Mouse (Mus musculus) frontal cortex, postnatal 36 days (tissue): ENCODE measurements at regions not wholly inside any gene's neighbourhood (a gene's known extent, or its start where the extent isn't known, plus 50 kb on each side); places are given as distances from the start of the nearest gene placed in this dataset.
"Not testable (repeated sequence)": the region's sequence is repeated elsewhere in the genome, so short reads cannot be mapped to it uniquely, and the experiment has no call there.

ENCODE experiments used
- DNase-seq, 2 experiments: peaks; one replicate each; pipeline ENCODE4 v3.0.0; 2022; ENCODE audit warnings: low spot score in 2 of 2

DNA sequence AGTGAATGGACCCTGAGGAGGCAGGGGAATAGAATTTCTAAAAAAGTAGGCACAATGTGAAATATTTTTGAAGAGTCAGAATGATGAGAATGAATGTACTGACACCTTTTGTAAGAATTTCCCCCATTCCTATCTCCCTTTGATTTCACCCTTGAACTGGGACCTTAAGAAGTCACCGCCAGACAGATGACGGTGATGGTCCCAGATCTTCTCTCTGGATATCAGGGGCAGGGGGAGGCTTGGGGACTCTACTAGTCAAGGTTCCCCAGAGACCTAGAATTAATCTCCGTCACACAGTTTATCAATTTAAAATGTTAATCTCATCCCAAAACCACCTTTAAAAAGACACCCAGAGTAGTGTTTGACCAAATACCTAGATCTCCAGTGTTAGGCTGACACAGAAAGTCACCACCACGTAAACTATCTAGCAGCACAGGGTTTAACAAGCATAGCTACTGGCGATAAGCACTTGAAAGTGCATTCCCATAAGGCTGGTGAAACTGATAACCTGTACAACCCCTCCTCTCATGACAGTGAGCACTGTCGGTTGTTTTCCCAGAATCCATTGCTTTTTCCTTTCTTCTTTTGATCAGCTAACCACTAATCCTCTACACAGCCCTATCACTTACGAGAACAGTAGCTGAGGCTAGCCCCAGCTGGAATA, 163.5 kb upstream of the Cdkn3 start:
- DNase-seq = no peak

DNA sequence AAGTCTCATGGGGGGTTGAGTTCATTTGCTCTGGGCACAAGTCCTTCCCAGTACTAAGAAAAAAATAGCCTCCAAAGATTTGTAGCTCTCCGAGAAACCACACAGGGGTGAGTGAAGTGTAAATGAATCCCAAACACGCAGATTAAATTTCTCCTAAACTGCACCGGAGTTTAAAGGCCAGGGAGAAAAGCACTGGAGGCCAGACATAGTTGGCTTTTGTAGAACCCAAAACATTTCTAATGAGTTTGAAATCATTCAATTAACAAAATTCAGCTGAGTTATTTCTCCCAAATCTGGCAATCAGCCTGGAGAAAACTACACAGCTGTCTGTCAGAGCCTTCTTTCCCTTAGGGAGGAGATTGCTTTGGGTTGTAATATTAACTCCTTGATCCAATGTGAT, 166.2 kb upstream of the Cdkn3 start:
- DNase-seq = no peak

DNA sequence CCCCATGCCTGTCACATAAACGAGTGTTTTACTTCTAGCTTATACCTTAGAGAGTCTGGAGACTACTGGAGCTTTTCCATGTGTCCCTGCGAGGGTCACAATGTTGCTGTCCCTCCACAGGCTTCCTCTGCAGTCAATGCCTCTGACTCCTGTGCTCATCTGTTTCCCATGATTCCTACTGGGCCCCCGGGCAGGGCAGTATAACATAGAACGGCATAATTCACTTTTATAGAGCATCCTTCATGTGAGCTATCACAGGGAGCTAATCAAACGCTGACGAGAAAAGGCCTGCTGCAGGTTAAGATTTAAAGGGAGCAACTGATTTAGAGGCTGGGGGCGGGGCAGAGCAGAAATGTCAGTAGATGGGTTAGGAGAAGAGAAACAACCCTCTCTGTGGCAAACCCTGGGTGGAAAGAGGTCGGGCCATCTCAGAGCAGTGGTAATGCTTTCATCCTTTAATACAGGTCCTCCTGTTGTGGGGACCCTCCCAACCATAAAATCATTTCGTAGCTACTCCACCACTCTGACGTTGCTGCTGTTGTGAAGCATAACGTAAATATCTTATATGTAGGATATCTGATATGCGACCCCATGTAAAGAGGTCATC, 168.5 kb upstream of the Cdkn3 start:
- DNase-seq = no peak

DNA sequence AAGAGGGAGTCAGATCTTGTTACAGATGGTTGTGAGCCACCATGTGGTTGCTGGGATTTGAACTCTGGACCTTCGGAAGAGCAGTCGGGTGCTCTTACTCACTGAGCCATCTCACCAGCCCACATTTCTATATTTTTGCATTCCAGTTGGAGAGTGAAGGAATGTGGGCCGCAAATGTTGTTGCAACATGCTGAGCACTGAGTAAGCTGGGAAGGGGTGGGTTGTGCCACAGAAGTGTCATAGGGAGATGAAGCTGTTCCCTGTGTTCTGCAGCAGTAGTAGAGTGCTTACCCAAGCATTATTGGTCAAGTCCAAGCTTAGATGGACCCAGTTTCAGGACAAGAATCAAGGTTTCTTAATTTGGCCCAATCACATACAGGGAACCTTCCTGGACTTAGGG, 169.1 kb upstream of the Cdkn3 start:
- DNase-seq = peak in 1 of 2 experiments; percentile 4

DNA sequence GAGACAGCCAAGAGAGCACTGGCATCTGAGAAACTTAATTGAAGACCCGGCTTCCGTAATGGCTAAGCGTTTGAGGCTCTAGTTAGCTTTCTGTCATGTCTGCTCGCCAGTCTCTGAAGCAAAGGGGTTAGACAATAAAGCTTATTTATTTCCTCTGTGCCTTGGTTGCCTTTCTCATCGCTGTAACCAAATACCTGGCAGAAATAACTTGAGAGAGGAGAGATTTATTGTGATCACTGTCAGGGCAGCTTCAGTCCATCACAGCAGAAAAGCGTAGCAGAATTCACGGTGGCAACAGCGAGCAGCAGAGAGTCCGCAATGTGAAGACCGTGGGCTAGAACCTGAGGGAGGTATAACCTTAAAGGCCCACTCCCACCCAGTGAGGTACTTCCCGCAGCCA, 174.2 kb upstream of the Cdkn3 start:
- DNase-seq = no peak

DNA sequence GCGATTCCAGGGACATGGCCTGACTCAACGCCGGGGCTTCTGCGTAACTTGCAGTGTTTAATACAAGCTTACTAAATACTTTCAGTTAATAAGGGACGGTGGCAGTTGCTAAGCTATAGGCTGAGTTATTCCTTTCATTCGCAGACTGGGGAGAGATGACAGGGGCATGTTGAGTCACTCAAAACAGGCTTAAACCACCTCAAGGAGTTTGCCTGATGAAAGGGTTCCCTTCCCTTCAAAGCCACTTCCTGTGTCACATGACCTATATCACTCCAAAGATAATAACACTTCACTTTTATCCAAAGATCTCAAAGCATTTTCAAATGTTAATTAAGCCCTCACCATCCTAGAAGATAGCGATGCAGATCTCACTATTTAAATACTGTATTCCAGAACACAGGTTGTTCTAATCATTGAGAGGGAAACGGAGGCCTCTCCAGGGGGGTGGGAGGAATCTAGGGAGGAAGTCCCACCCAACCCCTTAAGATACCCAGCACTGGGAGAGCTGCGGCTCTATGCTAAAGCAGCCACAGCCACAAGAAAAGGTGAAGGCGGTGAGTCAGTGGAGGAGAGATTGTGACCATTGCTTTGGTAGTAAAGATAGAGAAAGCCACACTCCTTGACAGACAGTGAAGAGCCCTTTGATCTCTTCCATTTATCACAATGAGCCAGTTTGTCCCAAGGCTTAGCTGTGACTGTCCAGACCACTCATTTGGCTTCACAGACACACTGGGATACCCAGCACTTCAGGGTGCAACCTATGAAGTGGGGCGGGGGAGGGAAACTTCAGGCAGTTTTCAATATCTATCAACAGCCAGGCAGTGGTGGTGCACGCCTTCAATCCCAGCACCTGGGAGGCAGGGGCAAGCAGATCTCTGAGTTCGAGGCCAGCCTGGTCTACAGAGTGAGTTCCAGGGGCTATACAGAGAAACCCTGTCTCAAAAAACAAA, 182.0 kb upstream of the Cdkn3 start:
- DNase-seq = no peak

DNA sequence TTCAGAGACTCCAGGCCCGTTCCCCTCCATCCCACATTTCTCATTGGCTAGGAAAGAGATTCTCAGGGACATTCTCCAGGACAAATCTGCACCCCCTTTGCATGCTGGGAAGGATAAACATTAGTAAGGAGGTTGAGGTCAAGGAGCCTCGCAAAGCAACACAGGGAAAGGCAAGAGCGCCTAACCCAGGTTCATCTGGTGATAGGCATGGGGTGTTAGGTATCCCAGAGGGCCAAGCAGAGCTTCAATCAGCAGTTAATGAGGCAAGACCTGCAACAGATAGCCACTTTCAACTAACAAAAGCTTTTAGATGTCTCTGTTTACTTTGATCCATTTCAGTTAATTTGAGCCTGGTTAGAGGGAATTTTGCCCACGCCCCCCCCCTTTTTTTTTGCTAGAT, 184.5 kb upstream of the Cdkn3 start:
- no peak for DNase-seq

DNA sequence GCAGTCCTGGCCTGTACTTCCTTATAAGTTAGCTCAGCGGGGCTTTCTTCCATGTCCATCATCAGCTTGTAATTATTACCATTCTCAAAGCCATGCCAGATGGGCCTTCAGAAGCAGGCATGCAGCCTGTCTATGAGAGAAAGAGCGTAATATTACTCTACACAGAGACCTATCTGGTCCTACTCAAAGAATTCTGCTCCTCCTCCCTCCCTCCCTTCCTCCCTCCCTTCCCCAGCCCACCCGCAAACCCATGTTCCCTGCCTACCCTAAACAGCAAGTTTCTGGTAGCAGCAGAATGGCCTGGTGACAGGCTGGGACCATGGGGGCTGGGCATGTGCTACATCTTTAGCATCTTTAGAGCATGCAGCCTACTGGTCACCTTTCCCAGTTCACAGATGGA, 184.9 kb upstream of the Cdkn3 start:
- no peak for DNase-seq

DNA sequence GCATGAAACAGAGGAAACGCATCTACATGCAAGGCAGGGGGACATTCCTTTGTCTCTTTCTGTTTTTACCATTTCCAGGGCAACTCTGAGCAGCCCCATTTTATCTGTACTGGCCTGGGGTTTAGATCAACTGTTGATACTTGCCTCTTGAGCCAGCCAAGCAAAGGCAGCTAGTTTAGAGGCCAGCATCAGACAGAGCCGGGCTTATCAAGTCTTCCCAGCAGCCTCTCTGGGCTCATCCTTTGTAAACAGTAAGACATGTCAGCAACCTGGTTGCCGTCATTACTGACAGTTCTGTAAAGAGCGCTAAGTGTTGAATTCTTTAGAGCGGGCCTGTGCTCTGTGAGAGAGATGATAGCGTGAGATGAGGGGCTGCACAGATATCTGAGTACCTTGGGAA, 182.9 kb upstream of the Bmp4 start:
- no peak for DNase-seq

DNA sequence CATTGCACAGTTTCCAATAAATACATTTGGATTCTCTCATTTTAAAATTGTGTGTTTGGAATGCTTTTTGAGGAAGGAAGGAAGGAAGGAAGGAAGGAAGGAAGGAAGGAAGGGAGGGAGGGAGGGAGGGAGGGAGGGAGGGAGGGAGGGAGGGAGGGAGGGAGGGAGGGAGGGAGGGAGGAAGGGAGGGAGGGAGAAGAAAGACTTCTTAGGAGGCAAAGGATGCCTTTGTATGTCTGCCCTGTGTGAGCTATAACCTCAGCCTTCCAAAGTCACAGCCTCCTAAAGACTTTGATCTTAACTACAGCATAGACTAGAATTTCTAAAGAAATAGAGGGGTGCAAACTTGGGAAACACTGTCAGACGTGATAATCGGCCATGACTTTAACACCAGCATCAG, 182.5 kb upstream of the Bmp4 start:
- not testable (repeated sequence) for DNase-seq

DNA sequence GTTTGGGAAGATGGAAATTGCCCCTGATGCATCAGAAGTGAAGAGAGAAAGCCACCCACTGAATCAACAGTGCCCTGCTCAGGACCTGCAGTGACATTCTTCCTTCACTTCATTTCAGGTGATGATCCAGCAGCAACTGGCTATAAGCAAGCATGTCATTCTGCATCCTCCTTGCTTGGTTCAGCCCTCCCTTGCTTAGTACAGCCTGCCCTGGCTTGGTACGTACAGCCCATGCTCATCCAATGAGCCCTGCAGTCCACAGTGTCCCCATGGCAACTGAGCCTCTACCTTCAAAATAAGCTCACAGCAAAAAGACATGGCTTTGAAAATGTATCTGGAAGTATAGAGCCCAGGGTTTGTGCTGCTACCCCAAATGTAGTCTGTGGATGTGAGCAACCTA, 181.4 kb upstream of the Bmp4 start:
- no peak for DNase-seq

DNA sequence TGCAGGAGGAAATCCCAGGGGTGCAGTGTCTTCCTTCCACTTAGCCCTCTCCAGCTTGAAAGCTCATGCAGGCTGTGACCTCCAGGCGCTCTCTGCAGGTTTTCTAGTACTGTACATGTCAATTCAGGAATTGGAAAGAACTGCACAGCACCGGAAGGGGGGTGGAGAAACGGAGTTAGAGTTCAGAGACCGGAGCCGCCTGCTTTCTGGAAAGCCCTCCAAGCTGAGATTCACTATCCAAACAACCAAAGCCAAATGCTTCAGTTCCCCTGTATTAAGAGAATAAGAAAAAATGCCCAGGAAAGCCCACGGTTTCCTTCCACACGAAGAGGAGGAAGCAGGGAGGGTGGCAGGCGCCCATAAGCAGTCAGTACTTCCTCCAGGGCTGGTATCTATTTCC, 178.8 kb upstream of the Bmp4 start:
- no peak for DNase-seq

DNA sequence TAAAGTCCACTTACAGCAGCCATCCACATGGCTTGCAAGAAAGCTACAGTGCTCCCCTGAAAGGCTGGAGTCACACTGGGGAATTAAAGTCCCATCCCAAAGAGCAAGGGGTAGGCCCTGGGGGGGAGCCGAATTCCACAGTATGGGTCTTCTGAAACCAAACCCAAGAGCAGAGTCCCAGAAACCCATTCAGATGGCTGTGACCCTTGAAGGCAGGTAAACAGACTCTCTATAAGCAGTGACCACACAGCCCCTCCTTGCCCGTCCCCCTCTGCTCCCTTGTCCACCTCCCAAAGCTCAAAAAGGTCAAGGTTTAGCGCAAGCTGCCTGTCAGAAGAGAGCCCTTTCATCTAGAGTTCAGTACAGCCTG, 176.9 kb upstream of the Bmp4 start:
- no peak for DNase-seq

DNA sequence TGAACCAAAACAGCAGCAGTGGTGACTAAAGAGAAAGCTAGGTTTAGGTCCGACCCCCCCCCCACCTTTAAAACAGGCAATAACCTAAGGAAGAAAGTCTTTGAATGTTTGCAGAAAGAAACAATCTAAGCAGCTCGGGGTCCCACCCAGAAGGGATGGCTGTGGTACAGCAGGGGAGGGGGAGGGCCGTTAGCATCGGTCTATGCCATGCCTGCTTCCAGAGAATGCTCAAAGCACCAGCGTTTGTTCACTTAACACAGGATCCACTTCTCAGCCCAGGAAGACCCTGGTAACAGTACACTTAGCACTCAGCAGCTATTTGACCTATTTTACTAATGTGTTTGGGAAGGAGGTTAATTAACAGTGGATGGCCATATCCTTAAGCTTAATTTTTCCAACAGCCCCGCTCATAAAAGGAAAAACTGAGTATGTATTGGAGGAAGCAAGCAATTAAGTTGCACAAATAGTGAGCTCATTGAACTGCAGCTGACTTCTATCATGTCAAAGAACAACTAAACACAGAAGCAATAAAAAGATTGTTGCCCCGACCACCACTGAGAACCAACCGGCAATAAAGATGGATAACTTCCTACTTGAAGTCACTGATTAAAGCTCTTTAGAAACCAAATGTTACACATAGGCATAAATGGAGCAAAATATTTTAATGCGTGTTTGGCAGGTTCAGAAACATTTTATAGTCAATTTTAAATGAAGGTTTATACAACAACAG, 176.4 kb upstream of the Bmp4 start:
- no peak for DNase-seq

DNA sequence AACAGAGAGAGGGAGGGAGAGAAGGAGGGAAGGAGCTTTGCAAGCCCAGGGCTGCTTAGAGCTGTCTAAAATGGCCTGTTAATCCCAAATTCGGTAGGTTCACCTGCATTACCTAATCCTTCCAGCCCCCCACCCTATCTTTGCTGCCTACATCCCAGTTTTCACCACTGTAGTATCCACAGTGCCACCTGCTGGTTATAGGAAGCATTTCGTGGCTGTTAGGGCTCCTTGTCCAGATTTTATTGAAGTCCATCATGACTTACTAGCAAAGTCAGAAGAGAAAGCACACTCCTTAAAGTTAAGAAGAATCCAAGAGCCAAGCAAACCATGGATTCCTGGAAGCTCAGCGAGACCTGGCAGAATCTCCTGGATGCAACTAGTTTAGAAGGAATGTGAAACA, 174.5 kb upstream of the Bmp4 start:
- DNase-seq = peak; percentile 31 to 66

DNA sequence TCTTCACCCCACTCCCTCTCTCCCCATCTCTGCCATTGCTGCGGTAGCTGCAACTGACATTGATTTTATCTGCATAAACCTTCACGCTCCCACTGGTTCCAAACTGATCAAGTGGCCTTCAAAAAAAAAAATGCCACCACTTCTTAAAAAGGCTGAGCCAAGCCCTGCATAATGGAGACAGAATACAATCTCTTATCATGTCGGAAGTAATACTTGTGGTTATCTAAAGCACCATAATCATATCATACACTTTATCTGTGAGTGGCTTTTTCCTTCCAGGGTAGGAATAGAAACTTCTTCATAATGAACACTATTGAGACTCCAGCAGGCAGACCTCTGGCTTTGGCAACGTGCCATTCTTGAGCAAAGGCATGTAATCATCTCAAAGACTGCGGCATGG, 171.5 kb upstream of the Bmp4 start:
- no peak for DNase-seq

DNA sequence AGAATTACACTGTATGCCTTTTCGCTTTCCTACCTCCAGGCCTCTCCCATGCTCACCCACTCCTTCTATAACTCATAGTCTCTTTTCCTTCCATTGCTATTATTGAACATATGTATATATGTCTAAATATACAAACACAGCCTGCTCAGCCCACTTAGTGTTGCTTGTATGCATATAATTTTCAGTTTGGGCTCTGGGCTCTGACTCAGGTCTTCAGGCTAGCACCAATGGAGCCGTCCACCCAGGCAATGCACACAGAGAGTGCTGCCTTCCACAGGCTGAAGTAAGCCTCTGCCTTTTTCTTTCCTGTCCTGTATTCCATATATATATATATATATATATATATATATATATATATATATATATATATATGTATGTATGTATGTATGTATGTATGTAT, 162.8 kb upstream of the Bmp4 start:
- peak in 1 of 2 experiments; percentile 12 for DNase-seq

DNA sequence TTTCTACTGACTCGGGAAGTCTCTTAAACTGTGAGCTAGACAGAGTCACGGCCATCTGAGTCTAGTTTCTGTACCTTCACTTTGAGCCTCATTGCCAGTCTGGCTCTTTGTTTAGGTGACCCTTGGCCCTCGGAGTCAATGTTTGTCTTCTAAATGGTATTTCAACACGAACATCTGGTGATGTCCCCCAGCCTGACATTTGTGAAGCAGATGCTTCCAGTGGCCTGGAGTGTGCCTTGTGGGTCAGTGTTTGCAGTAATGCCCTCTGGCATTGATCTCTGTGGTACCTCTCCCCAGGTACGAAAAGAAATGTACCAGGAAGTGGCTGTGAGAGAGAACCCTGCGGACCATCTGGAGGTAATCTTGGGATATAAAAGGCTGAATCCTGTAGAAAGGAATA, 155.7 kb upstream of the Bmp4 start:
- DNase-seq = no peak

DNA sequence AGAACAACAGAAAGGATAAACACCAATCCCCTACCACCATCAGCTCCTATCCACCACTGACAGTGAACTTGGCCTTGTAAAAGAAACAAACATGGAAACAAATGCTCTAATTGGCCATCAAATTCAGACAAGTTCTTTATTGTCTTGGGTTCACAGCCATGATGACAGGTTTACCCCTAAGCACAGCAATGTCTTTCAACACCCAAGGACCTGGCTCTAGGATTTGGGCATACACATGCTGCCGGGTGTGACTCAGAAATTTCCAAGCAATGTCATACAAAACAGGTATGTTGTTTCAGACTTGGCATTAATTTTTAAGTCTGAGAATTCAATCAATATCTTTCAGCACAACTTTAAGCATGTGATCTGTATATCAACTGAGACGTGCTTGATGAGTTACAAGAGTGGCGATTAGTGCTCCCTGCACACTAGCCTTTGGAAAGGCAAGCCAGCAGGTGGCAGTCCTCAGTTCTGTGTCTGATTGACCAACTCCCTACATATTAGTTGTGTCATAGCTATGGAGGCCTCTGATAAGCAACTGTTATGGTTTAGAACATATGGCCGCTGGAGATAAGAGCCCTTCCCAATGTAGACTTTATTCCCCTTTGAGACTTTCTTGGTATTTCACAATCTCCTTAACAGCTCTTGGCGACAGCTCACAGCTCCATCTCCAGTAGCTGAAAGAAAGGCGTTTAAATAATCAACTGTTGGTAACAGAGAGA, 149.2 kb upstream of the Bmp4 start:
- DNase-seq = no peak

DNA sequence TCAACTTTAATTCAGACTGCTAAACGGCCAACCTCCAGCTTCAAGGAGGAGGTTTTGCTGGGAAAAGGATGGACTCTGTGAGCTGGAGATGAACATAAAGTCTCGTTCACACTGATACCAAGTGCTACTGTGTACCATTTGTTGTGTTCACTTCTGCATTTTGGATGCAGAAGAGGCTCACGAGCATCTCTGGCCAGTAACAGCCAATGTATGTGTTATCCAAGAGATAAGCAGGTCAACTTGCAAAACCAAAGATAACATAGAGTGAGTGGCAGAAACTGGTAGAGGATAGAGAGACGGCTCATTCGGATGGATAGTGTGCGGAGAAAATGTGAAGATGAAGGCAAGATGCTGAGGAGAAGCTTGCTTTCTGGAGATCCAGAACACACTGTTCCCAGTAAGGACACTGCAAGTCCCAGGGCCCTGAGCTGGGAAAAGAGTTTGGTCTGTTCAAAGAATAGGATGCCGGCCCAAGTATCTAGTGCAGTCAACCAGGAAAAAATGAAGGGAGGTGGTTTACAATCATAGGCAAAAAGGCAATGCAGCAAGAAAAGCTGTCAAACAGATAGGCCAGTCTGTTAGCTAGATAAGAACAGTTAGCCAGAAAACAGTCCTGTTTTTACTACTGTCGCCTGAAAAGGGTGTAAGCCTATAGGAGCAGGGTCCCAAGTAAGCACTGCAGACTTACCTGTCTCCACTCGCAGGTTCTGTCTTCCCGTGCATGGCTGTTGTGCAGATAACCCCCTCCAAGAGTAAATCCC, 145.7 kb upstream of the Bmp4 start:
- DNase-seq = no peak

DNA sequence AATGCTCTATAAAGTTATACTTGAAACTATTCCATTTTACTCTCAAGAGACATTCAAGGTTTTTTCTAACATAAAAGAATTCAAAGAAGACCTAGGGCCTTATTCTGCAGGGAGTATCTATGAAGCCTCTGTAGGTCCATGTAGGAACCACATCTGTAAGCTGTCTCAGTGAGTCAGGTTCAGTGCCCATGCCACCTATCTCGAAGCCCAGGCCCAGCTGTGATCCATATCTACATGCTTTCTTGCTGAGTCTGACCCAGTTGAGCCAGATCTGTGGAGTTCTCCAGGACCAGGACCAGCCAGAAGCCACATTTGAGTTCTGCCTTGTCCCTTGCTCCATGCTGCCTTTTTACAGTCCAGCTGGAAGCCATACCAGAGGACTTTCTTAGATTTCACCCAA, 142.2 kb upstream of the Bmp4 start:
- DNase-seq = no peak
